Mouse (Mus musculus): ENCODE results near the gene Des.

- TF ChIP-seq POLR2A (IDR thresholded peaks at IDR 0.05; ENCODE audit: borderline replicate concordance, extremely low read depth, low read depth, low read length) = no peak
- TF ChIP-seq CTCF (IDR thresholded peaks at IDR 0.05; ENCODE audit: insufficient read depth, low read length) = no peak
These were observed 5.5 kb downstream of the Des start for GRCm38 (mm10) chr1:75365510-75366137.
